Mouse (Mus musculus) neural tube, embryonic 12.5 days (tissue): ENCODE results near the gene Ube3b. TPM values are rescaled to one million over a fixed set of nuclear protein-coding genes. Genes with fewer than 3 reads are reported as not detected.

Source experiments
- ATAC-seq: fragments of 200-750 bp; cut with Nextera tagmentation; 2 replicates; pipeline ENCODE4 v1.8.0; 2017; ENCODE audit warnings: low read depth, mild to moderate bottlenecking, moderate TSS enrichment, moderate library complexity; ENCODE audit not compliant: low FRiP score
- H3K27ac ChIP-seq: fragments of 300-500 bp; sonication (generic); 2 replicates; pipeline ENCODE4 v1.5.1; 2016
- H3K27me3 ChIP-seq: fragments of 300-500 bp; sonication (generic); replicated peaks from 2 replicates; pipeline ENCODE4 v1.6.1; 2016; ENCODE audit warnings: mild to moderate bottlenecking
- H3K36me3 ChIP-seq: fragments of 300-500 bp; sonication (generic); 2 replicates; pipeline ENCODE4 v1.6.1; 2016; ENCODE audit warnings: mild to moderate bottlenecking
- H3K4me1 ChIP-seq: fragments of 300-500 bp; sonication (generic); 2 replicates; pipeline ENCODE4 v1.6.1; 2016
- H3K4me2 ChIP-seq: fragments of 300-500 bp; sonication (generic); replicated peaks from 2 replicates; pipeline ENCODE4 v1.6.1; 2016; ENCODE audit warnings: mild to moderate bottlenecking
- H3K4me3 ChIP-seq: fragments of 300-500 bp; sonication (generic); 2 replicates; pipeline ENCODE4 v1.5.1; 2016
- H3K9ac ChIP-seq: fragments of 300-500 bp; sonication (generic); 2 replicates; pipeline ENCODE4 v1.6.1; 2016; ENCODE audit warnings: mild to moderate bottlenecking
- H3K9me3 ChIP-seq: fragments of 300-500 bp; sonication (generic); 2 replicates; pipeline ENCODE4 v1.6.1; 2016; ENCODE audit warnings: mild to moderate bottlenecking
- WGBS: fragments of 180-500 bp; shearing (Covaris S2); methylation state at CpG from one replicate; pipeline ENCODE4 v1.1.7; 2016; 5-methylcytosine and 5-hydroxymethylcytosine counted together
- polyA plus RNA-seq: library from polyadenylated mRNA; unstranded; fragments of >200 nt; fragmentation: Nextera tagmentation; extraction: Ambion mirVana; gene quantifications from 2 replicates; pipeline ENCODE4 v1.2.1, GENCODE M21; 2016

The Ube3b gene
- polyA plus RNA-seq, 1 experiment from 2014 or later, result 55.0 TPM

GRCm38 (mm10) chr5:114378177-114378920, 2.1 kb upstream of the Ube3b start:
- H3K9me3 ChIP-seq, result no peaks in the 10 kb centered on the region
- H3K4me1 ChIP-seq, result peaks cover 50% of the 10 kb centered on the region
- H3K36me3 ChIP-seq, result peaks cover 29% of the 10 kb centered on the region

GRCm38 (mm10) chr5:114378936-114379335, 1.5 kb upstream of the Ube3b start:
- Histone ChIP-seq H3K36me3 (peaks cover 26% of the 10 kb centered on the region), H3K27me3 (no peaks in the 10 kb centered on the region), H3K4me3 (peak overlapping the region; percentile 86), H3K27ac (no peak overlapping the region), H3K9ac (peak overlapping the region; percentile 91), H3K9me3 (no peaks in the 10 kb centered on the region), H3K4me2 (peak overlapping the region; percentile 87), H3K4me1 (peaks cover 48% of the 10 kb centered on the region)
- WGBS, result 64% methylated on average over 6 of the region's 6 CpGs
- no peak for ATAC-seq

More at GRCm38 (mm10) chr5:114378177-114378920, 2.1 kb upstream of the Ube3b start:
- Histone ChIP-seq H3K4me2 (peak overlapping the region; percentile 87), H3K4me3 (peak overlapping the region; percentile 86), H3K27ac (no peak overlapping the region), H3K27me3 (no peaks in the 10 kb centered on the region), H3K9ac (peak overlapping the region; percentile 91)
- ATAC-seq, result no peak
- WGBS, result 82% methylated on average over 10 of the region's 10 CpGs

- H3K4me2 ChIP-seq, result peak overlapping the region; percentile 87
- H3K27ac ChIP-seq, result peak overlapping the region; percentile 57; the same call in 1 of the 2 replicates
- no peaks in the 10 kb centered on the region for H3K27me3 ChIP-seq
- WGBS, result 1% methylated on average over 20 of the region's 20 CpGs
- H3K9ac ChIP-seq, result peak overlapping the region; percentile 91
- no peaks in the 10 kb centered on the region for H3K9me3 ChIP-seq
- H3K4me3 ChIP-seq, result peak overlapping the region; percentile 86
- H3K4me1 ChIP-seq, result peaks cover 43% of the 10 kb centered on the region
- peak; percentile 54 for ATAC-seq
- H3K36me3 ChIP-seq, result peaks cover 24% of the 10 kb centered on the region
These were observed 644 bp upstream of the Ube3b start for GRCm38 (mm10) chr5:114379763-114380162.

GRCm38 (mm10) chr5:114381013-114381351, 575 bp downstream of the Ube3b start:
- H3K9me3 ChIP-seq, result no peaks in the 10 kb centered on the region
- no peaks in the 10 kb centered on the region for H3K27me3 ChIP-seq
- H3K4me3 ChIP-seq, result peak overlapping the region; percentile 86
- peak overlapping the region; percentile 87 for H3K4me2 ChIP-seq
- peak; percentile 19; the same call in 1 of the 2 replicates for ATAC-seq
- 0 out of 2 replicates have a peak overlapping the region, but pooled peaks have one; percentile 46 for H3K27ac ChIP-seq
- H3K9ac ChIP-seq, result peak overlapping the region; percentile 91
- H3K4me1 ChIP-seq, result peaks cover 43% of the 10 kb centered on the region
- H3K36me3 ChIP-seq, result peaks cover 20% of the 10 kb centered on the region
- under 1% methylated on average over 18 of the region's 18 CpGs for WGBS

- H3K4me2 ChIP-seq, result no peak overlapping the region
- no peaks in the 10 kb centered on the region for H3K27me3 ChIP-seq
- peaks cover 28% of the 10 kb centered on the region for H3K4me1 ChIP-seq
- H3K4me3 ChIP-seq, result no peak overlapping the region
- no peaks in the 10 kb centered on the region for H3K9me3 ChIP-seq
- no peak for ATAC-seq
- H3K9ac ChIP-seq, result no peak overlapping the region
- 82% methylated on average over 9 of the region's 9 CpGs for WGBS
- no peak overlapping the region for H3K27ac ChIP-seq
- H3K36me3 ChIP-seq, result peaks cover 41% of the 10 kb centered on the region
These were observed 2.9 kb downstream of the Ube3b start for GRCm38 (mm10) chr5:114383184-114383904.

- peaks cover 52% of the 10 kb centered on the region for H3K36me3 ChIP-seq
- H3K4me2 ChIP-seq, result no peak overlapping the region
- H3K4me1 ChIP-seq, result peaks cover 17% of the 10 kb centered on the region
- H3K27me3 ChIP-seq, result no peaks in the 10 kb centered on the region
- no peaks in the 10 kb centered on the region for H3K9me3 ChIP-seq
- 93% methylated on average over 8 of the region's 8 CpGs for WGBS
- no peak overlapping the region for H3K27ac ChIP-seq
- H3K9ac ChIP-seq, result no peak overlapping the region
- ATAC-seq, result no peak
- no peak overlapping the region for H3K4me3 ChIP-seq
These were observed 4.0 kb downstream of the Ube3b start for GRCm38 (mm10) chr5:114384448-114384847.

GRCm38 (mm10) chr5:114393169-114393568, 12.8 kb downstream of the Ube3b start:
- Histone ChIP-seq H3K27ac (no peak overlapping the region), H3K4me1 (no peaks in the 10 kb centered on the region), H3K4me3 (no peak overlapping the region), H3K9ac (no peak overlapping the region), H3K27me3 (no peaks in the 10 kb centered on the region), H3K9me3 (no peaks in the 10 kb centered on the region), H3K36me3 (peaks cover 92% of the 10 kb centered on the region), H3K4me2 (no peak overlapping the region)
- WGBS, result 89% methylated on average over 9 of the region's 9 CpGs
- ATAC-seq, result no peak

- no peak overlapping the region for H3K4me3 ChIP-seq
- H3K4me1 ChIP-seq, result no peaks in the 10 kb centered on the region
- no peak for ATAC-seq
- H3K4me2 ChIP-seq, result no peak overlapping the region
- 96% methylated on average over 14 of the region's 14 CpGs for WGBS
- H3K9ac ChIP-seq, result no peak overlapping the region
- H3K27ac ChIP-seq, result no peak overlapping the region
- no peaks in the 10 kb centered on the region for H3K27me3 ChIP-seq
- peaks cover 100% of the 10 kb centered on the region for H3K36me3 ChIP-seq
- H3K9me3 ChIP-seq, result no peaks in the 10 kb centered on the region
These were observed 26.2 kb downstream of the Ube3b start for GRCm38 (mm10) chr5:114406592-114406991.

- 93% methylated on average over 10 of the region's 10 CpGs for WGBS
- Histone ChIP-seq H3K9ac (no peak overlapping the region), H3K27ac (no peak overlapping the region), H3K27me3 (no peaks in the 10 kb centered on the region), H3K4me1 (no peaks in the 10 kb centered on the region), H3K36me3 (peaks cover 100% of the 10 kb centered on the region), H3K4me3 (no peak overlapping the region), H3K9me3 (no peaks in the 10 kb centered on the region), H3K4me2 (no peak overlapping the region)
- no peak for ATAC-seq
These were observed 26.9 kb downstream of the Ube3b start for GRCm38 (mm10) chr5:114407269-114407668.

GRCm38 (mm10) chr5:114407810-114408209, 27.4 kb downstream of the Ube3b start:
- no peak for ATAC-seq
- H3K4me2 ChIP-seq, result no peak overlapping the region
- WGBS, result 94% methylated on average over 9 of the region's 9 CpGs

GRCm38 (mm10) chr5:114408846-114409245, 28.4 kb downstream of the Ube3b start:
- Histone ChIP-seq H3K4me2 (no peak overlapping the region), H3K4me3 (no peak overlapping the region), H3K36me3 (peaks cover 100% of the 10 kb centered on the region), H3K27ac (no peak overlapping the region), H3K27me3 (no peaks in the 10 kb centered on the region), H3K4me1 (no peaks in the 10 kb centered on the region), H3K9ac (no peak overlapping the region), H3K9me3 (no peaks in the 10 kb centered on the region)
- WGBS, result 96% methylated on average over 11 of the region's 11 CpGs
- no peak for ATAC-seq

More at GRCm38 (mm10) chr5:114407810-114408209, 27.4 kb downstream of the Ube3b start:
- H3K4me3 ChIP-seq, result no peak overlapping the region
- peaks cover 100% of the 10 kb centered on the region for H3K36me3 ChIP-seq
- no peak overlapping the region for H3K27ac ChIP-seq
- no peaks in the 10 kb centered on the region for H3K4me1 ChIP-seq
- no peaks in the 10 kb centered on the region for H3K9me3 ChIP-seq
- H3K9ac ChIP-seq, result no peak overlapping the region
- no peaks in the 10 kb centered on the region for H3K27me3 ChIP-seq

- ATAC-seq, result no peak
- Histone ChIP-seq H3K4me3 (no peak overlapping the region), H3K9ac (no peak overlapping the region), H3K4me1 (no peaks in the 10 kb centered on the region), H3K36me3 (peaks cover 99% of the 10 kb centered on the region), H3K9me3 (no peaks in the 10 kb centered on the region), H3K4me2 (no peak overlapping the region), H3K27ac (no peak overlapping the region), H3K27me3 (no peaks in the 10 kb centered on the region)
- WGBS, result 89% methylated on average over 13 of the region's 13 CpGs
These were observed 30.0 kb downstream of the Ube3b start for GRCm38 (mm10) chr5:114410429-114410828.
